Mouse (Mus musculus) embryonic fibroblast, embryonic 13.5 days (primary cell): ENCODE measurements around the gene Efhd2. TPM values are rescaled to one million over a fixed set of nuclear protein-coding genes. Genes with fewer than 3 reads are reported as not detected.

ENCODE experiments used
- H3K27ac ChIP-seq: 2 replicates; pipeline ENCODE4 v1.5.1; 2012; ENCODE audit warnings: low read length, control low read depth, inconsistent platforms; ENCODE audit not compliant: insufficient read depth
- H3K4me1 ChIP-seq: 2 replicates; pipeline ENCODE4 v1.6.1; 2011; ENCODE audit warnings: low read length; ENCODE audit not compliant: control insufficient read depth, insufficient read depth
- H3K4me3 ChIP-seq: 2 replicates; pipeline ENCODE4 v1.5.1; 2011; ENCODE audit warnings: mild to moderate bottlenecking, control low read depth, low read length; ENCODE audit not compliant: insufficient read depth
- CTCF ChIP-seq: IDR thresholded peaks from 2 replicates; pipeline ENCODE4 v1.5.1; 2011; ENCODE audit warnings: mild to moderate bottlenecking, control low read depth, low read length, moderate library complexity, borderline replicate concordance; ENCODE audit not compliant: insufficient read depth
- POLR2A ChIP-seq: IDR thresholded peaks from 2 replicates; pipeline ENCODE4 v1.6.1; 2011; ENCODE audit warnings: low read depth, mild to moderate bottlenecking, control low read depth, low read length, moderate library complexity
- polyA plus RNA-seq: library from polyadenylated mRNA; stranded (reverse); fragments of >200 nt; gene quantifications from 2 replicates; pipeline ENCODE4 v1.2.4, GENCODE M21; 2011; ENCODE audit warnings: low read depth; ENCODE audit not compliant: missing spikeins, insufficient read length

The Efhd2 gene
- polyA plus RNA-seq, 1 experiment = 25.3 TPM

GRCm38 (mm10) chr4:141900421-141900820 is 25.7 kb upstream of the Efhd2 start:
- Histone ChIP-seq H3K27ac (no peak overlapping the region), H3K4me1 (no peaks in the 10 kb centered on the region), H3K4me3 (no peak overlapping the region)
- no peak for TF ChIP-seq POLR2A
- TF ChIP-seq CTCF = no peak

- TF ChIP-seq CTCF (no peak), POLR2A (no peak)
- no peak overlapping the region for H3K27ac ChIP-seq
- no peaks in the 10 kb centered on the region for H3K4me1 ChIP-seq
- H3K4me3 ChIP-seq = no peak overlapping the region
These were observed 25.2 kb upstream of the Efhd2 start for GRCm38 (mm10) chr4:141899936-141900335.

- no peak overlapping the region for H3K27ac ChIP-seq
- no peak for TF ChIP-seq CTCF
- TF ChIP-seq POLR2A = no peak
- no peaks in the 10 kb centered on the region for H3K4me1 ChIP-seq
- H3K4me3 ChIP-seq = no peak overlapping the region
These were observed 24.2 kb upstream of the Efhd2 start for GRCm38 (mm10) chr4:141898905-141899304.

- no peak overlapping the region for H3K27ac ChIP-seq
These were observed 23.1 kb upstream of the Efhd2 start for GRCm38 (mm10) chr4:141897838-141898237.

GRCm38 (mm10) chr4:141897225-141897624 is 22.5 kb upstream of the Efhd2 start:
- Histone ChIP-seq H3K27ac (no peak overlapping the region), H3K4me3 (no peak overlapping the region), H3K4me1 (no peaks in the 10 kb centered on the region)
- no peak for TF ChIP-seq CTCF
- TF ChIP-seq POLR2A = no peak

More at GRCm38 (mm10) chr4:141897838-141898237, 23.1 kb upstream of the Efhd2 start:
- Histone ChIP-seq H3K4me1 (no peaks in the 10 kb centered on the region), H3K4me3 (no peak overlapping the region)
- TF ChIP-seq POLR2A (no peak), CTCF (no peak)

GRCm38 (mm10) chr4:141895772-141896171 is 21.1 kb upstream of the Efhd2 start:
- TF ChIP-seq POLR2A (no peak), CTCF (no peak)
- Histone ChIP-seq H3K4me3 (no peak overlapping the region), H3K4me1 (no peaks in the 10 kb centered on the region), H3K27ac (no peak overlapping the region)

- H3K27ac ChIP-seq = no peak overlapping the region
- no peak for TF ChIP-seq CTCF
- TF ChIP-seq POLR2A = no peak
- no peaks in the 10 kb centered on the region for H3K4me1 ChIP-seq
- H3K4me3 ChIP-seq = no peak overlapping the region
These were observed 18.6 kb upstream of the Efhd2 start for GRCm38 (mm10) chr4:141893157-141893784.

GRCm38 (mm10) chr4:141886385-141886968 is 11.8 kb upstream of the Efhd2 start:
- Histone ChIP-seq H3K4me1 (peaks cover 4% of the 10 kb centered on the region; the same call in 1 of the 2 replicates), H3K4me3 (no peak overlapping the region), H3K27ac (no peak overlapping the region)
- TF ChIP-seq POLR2A (no peak), CTCF (no peak)

- Histone ChIP-seq H3K27ac (no peak overlapping the region), H3K4me1 (peaks cover 4% of the 10 kb centered on the region; the same call in 1 of the 2 replicates), H3K4me3 (no peak overlapping the region)
- no peak for TF ChIP-seq POLR2A
- TF ChIP-seq CTCF = no peak
These were observed 10.7 kb upstream of the Efhd2 start for GRCm38 (mm10) chr4:141885451-141885850.

- TF ChIP-seq CTCF (no peak), POLR2A (no peak)
- Histone ChIP-seq H3K27ac (no peak overlapping the region), H3K4me1 (peaks cover 4% of the 10 kb centered on the region; the same call in 1 of the 2 replicates), H3K4me3 (no peak overlapping the region)
These were observed 8.1 kb upstream of the Efhd2 start for GRCm38 (mm10) chr4:141882858-141883257.

GRCm38 (mm10) chr4:141881950-141882349 is 7.2 kb upstream of the Efhd2 start:
- Histone ChIP-seq H3K27ac (no peak overlapping the region), H3K4me3 (no peak overlapping the region), H3K4me1 (peaks cover 4% of the 10 kb centered on the region; the same call in 1 of the 2 replicates)
- no peak for TF ChIP-seq POLR2A
- TF ChIP-seq CTCF = no peak
